Mouse (Mus musculus): ENCODE results near the gene Purb.
"Not testable (repeated sequence)": the region's sequence is repeated elsewhere in the genome, so short reads cannot be mapped to it uniquely, and the experiment has no call there.

Purb gene

GRCm38 (mm10) chr11:6484244-6484959 lies 8.7 kb upstream of the Purb start:
- no peak for DNase-seq (ENCODE audit: low spot score)

- no peak for DNase-seq (ENCODE audit: low spot score)
Measured at GRCm38 (mm10) chr11:6483103-6483502, 7.4 kb upstream of the Purb start.

DNA sequence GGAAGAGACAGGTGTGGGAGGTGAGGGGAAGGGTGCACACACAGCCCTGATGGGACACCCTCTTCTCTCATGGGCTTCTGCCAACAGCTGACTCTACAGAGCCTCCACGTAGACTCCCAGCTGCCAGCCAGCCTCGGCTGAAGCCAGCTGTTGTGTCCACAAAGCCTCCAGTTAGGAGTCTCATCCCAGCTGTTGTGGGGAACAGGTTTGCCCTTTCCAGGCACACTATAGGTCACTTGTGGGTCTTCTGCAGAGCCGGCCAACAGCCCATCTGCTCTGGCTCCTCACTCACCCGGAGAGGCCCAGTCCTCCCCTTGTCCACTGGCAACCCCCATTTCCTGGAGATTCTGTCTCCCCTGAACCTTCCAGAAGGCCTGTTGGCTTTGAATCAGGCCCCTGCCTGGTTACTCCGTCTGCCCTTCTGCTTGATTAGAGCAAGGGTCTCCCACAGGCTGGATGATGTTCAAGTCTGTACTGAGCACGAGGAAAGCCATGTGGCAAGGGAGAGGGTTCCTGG lies 6.0 kb upstream of the Purb start:
- no peak for DNase-seq (ENCODE audit: low spot score)

GRCm38 (mm10) chr11:6480681-6481405 lies 5.1 kb upstream of the Purb start:
- DNase-seq (ENCODE audit: low spot score), result no peak

DNA sequence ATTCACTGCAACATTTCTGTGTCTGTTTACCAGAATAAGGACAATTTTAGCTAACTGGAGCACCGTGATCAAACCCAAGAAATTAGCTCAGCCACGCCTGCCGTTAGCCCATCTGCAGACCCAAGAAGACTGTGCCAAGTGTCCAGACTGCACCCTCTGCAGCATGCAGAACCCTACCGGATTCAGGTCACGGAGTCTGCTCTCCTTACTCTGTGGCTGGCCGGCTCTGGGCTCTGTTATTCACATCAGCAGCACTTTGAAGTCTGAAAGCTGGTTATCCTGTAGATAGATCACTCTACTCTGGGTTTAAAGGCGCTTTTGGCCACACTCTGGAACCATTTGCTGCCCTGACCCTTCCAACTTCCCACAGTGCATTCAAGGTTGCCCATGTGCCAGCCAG lies 4.5 kb upstream of the Purb start:
- no peak for DNase-seq (ENCODE audit: low spot score)

DNA sequence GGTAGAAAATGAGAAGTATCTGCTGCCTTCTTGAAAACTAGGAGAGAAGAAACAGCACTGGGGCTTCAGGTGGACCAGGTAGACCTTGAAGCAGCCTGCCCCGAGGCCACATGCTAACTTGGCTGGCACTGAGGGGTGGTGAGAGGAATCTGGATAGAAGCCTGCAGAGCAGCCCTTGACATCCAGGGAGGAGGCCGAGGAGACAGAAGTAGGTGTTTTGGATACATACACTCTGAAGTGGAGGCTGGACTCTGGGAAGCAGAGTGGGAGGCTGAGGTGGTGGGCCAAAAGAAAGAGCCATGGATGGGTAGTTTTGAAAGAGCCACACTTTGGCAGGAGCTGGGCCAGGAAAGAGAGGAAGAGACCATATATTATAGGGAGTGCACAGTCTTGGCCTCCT lies 3.5 kb upstream of the Purb start:
- no peak for DNase-seq (ENCODE audit: low spot score)

DNA sequence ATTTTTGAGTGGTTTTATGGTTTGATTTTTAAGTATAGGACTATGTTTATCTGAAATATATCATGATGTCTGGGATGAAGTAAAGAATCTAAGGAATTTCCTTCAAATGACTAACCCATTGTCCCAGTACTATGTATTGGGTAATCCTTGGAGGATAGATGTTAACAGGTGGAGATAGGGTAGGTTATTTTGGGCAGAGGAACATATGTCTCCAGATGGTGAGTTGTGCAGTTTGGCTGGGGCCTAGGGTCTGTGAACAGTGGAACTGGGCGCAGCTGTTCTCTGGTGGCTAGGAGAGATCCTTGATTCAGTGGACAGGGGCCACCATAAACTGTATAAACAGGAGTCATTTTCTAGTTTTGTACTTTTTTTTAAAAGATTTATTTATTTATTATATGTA lies 1.6 kb upstream of the Purb start:
- DNase-seq (ENCODE audit: low spot score), result no peak

DNA sequence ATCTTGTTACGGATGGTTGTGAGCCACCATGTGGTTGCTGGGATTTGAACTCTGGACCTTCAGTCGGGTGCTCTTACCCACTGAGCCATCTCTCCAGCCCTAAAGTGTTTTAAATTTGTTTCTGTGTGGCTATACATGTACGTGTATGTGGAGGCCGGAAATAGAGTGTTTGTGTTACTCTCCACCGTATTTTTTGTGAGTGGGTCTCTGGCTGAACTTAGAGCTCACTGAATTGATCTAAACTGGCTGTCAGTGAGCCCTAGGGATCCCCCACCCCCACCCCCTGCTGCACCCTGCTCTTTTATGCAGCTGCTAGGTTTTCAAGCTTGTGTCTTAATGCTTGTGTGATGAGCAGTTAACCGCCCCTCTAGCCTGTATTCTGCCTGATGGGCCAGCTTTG lies 1.2 kb upstream of the Purb start:
- no peak for DNase-seq (ENCODE audit: low spot score)

GRCm38 (mm10) chr11:6474874-6475731 lies 614 bp downstream of the Purb start:
- DNase-seq (ENCODE audit: low spot score), result peak; percentile 53

GRCm38 (mm10) chr11:6474381-6474780 lies 1.3 kb downstream of the Purb start:
- DNase-seq (ENCODE audit: low spot score), result no peak

DNA sequence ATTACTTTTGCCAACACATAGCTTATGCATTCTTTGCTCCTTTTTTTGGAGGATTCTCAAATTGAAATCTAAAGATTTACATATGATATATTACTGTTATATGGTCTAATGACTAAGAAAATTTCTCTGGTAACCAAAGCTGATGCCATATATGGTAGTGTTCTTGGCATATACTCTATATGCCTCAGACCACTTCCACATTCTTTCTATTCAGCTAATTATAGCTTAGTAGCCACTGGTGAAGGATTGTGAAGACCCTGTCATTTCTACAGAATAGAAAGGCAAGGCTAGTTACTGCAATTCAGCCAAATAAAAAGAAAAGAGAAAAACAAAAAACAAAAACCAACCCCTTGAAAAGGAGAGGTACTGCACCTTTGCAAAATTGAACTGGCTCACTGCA lies 3.6 kb downstream of the Purb start:
- DNase-seq (ENCODE audit: low spot score), result no peak

GRCm38 (mm10) chr11:6471493-6471892 lies 4.2 kb downstream of the Purb start:
- DNase-seq (ENCODE audit: low spot score), result no peak

DNA sequence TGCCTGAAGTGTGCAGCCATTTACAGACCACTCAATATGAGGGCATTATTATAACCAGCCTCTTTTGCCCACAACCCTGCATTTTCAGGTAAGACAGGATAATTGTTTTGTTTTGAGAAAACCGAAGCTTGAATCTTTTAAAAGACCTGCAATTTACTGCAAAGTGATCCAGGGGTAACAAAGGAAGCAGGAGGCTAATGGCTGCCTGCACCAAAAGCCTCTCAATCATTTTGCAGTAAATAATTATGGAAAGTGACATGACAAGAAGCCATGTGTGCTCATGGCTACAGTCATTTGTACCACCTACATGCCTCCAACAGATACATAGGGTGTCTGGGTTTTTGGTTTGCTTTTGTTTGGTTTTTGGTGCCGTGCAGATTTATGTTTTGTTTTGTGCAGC lies 4.7 kb downstream of the Purb start:
- DNase-seq (ENCODE audit: low spot score), result no peak

GRCm38 (mm10) chr11:6468541-6468940 lies 7.2 kb downstream of the Purb start:
- DNase-seq (ENCODE audit: low spot score), result no peak

DNA sequence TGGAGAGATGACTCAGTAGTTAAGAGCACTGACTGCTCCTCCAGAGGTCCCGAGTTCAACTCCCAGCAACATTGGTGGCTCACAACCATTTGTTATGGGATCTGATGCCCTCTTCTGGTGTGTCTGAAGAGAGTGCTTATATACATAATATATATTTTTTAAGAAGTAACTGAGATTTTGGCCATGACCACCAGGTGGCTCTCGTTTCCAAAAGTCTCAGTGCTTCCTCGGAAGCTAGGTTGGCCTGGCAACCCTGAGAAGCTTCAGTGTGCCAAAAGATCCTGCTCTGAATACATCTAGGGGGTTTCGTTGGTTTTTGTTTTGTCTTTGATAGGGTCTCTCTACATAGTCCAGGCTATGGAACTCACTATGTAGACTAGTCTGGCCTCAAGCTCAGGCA lies 10.6 kb downstream of the Purb start:
- DNase-seq (ENCODE audit: low spot score), result peak; percentile 67

DNA sequence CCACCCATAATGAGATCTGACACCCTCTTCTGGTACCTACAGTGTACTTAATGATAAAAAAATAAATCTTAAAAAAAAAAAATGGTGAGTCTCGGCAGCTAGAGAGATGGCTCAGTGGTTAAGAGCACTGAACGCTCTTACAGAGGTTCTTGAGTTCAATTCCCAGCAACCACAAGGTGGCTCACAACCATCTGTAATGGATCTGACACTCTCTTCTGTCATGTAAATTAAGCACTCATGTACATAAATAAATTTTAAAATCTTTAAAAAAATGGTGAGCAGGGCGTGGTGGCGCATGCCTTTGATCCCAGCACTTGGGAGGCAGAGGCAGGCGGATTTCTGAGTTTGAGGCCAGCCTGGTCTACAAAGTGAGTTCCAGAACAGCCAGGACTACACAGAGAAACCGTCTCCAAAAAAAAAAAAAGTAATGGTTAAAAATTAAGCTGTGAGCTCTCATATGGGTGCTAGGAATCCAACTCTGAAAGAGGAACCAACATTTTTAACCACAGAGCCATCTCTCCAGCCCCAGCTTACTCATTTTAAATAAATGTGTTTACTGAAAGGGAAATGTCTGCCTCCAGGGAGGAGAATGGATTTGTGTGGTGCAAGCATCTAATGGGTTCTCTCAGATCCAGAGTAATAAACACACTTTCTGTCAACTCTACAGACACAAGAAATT lies 12.4 kb downstream of the Purb start:
- DNase-seq (ENCODE audit: low spot score), result no peak

DNA sequence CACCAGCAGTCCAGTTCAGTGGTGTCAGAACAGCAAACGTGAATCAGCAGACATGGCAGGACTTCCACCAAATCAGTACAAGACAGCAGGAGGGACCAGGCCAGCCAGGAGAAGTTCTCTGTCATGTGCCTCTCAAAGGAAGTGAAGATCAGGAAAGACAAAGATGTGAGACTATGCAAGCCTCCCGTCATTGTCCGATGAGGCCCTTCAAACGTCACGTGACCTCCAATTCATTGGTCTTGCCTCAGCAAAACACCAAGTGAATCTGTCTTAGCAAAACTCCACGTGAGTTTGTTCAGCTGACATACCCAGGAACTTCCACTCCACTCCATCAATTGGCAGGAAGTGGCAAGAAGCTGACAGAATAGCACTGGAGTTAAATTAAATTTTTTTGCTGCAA lies 19.6 kb downstream of the Purb start:
- DNase-seq (ENCODE audit: low spot score), result no peak

DNA sequence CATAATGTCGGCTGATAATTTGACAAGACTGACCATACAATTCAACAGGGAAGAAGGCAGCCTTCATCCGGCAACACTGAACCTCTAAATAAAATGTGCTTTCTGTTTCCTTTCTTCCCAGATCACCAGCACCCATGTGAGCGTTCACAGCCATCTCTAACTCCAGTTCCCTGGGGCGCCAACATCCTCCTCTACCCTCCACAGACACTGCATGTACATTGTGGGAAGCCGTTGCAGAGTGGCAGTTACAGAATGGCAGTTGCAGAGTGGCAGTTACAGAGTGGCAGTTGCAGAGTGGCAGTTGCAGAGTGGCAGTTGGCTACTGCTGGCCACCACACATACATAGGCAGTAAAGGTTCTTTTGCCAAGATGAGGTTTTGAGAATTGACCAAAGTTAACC lies 27.6 kb downstream of the Purb start:
- not testable (repeated sequence) for DNase-seq (ENCODE audit: low spot score)

GRCm38 (mm10) chr11:6447493-6447892 lies 28.2 kb downstream of the Purb start:
- DNase-seq (ENCODE audit: low spot score), result no peak

GRCm38 (mm10) chr11:6445951-6446350 lies 29.8 kb downstream of the Purb start:
- no peak for DNase-seq (ENCODE audit: low spot score)

DNA sequence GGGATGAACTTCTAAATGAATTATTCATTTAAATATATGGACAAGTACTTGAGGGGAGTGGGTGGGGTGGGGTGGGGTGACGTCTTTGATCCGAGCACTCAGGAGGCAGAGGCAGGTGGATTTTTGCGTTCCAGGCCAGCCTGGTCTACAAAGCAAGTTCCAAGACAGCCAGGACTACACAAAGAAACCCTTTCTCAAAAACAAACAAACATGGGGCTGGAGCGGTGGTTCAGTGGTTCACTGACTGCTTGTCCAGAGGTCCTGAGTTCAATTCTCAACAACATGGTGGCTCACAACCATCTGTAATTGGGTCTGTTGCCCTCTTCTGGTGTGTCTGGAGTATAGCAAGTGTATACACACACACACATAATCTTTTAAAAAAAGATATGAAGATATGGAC lies 30.3 kb downstream of the Purb start:
- no peak for DNase-seq (ENCODE audit: low spot score)

All from urinary bladder, postnatal 14 days (tissue).